Mouse (Mus musculus): ENCODE data around the gene Gm20662.

- no peak for TF ChIP-seq POLR2A (IDR thresholded peaks at IDR 0.05; ENCODE audit: low read depth, low read length)
- TF ChIP-seq CTCF (IDR thresholded peaks at IDR 0.05; ENCODE audit: extremely low read depth, insufficient read depth, insufficient read length, insufficient replicate concordance) = no peak
Measured at GRCm38 (mm10) chr9:108023216-108023615, 27.1 kb downstream of the Gm20662 start.
